16 mouse cellular contexts compared by ENCODE assay signal in the genomic region with DNA sequence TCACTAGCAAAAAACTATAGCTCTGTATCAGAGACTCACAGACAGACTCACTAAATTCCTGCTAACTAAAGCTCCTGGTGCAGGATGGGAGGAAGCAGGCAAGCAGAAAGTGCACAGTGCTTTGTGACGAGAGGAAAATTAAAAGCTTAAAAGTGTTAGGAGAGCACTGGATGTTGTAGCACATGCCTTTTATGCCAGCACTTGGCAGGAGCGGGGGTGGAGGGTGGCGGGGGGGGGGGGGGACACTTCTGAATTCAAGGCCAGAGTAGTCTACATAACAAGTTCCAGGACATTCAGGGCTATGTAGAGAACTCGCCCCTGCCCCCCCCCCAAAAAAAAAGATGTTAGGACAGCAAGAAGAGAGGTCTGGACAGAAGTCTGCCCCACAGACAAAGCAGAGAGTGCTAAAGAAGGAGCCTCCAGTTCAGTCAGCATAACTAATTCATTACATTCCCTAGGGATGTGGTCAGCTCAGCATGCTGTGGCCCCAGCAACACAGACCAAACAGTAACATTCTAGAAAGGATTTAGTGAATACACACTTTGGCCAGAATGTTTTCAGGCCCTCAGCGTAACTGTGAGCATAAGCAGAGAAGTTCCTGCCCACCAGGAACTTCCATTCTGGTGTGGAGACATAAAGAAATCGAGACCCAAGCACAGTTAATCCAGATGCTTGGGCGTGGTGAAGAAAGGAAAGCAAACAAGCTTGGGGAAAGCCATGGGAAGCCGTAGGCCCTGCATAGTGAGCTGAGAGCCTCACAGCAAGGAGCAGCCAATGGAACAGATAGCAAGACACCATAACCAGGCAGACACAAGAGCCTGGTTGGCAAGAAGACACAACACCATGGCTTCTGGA. TPM values are rescaled to one million over a fixed set of nuclear protein-coding genes. Genes with fewer than 3 reads are reported as not detected.
DNase-seq lines count a peak whose midpoint lies in the region; ATAC-seq lines count a peak whose summit lies in the region.
"Had no signal": no experiment of that assay in that cellular context is flagged by ENCODE, and none has a peak within 500 bp of the region (broad histone marks: within the 10 kb centered on the region; RNA-seq: fewer than 3 reads in every experiment).

No protein-coding gene starts in this region.

- WGBS in heart, embryonic 12.5 days = 50% methylated on average over 8 of the region's 8 CpGs
- 24% methylated on average over 6 of the region's 8 CpGs for WGBS in midbrain, embryonic 11.5 days
- 45% methylated on average over 7 of the region's 8 CpGs for WGBS in liver, embryonic 12.5 days (ENCODE audit: insufficient replicate concordance)

- H3K4me1 ChIP-seq in heart, embryonic 12.5 days (replicated peaks) = peaks cover 7% of the 10 kb centered on the region; the same call in 1 of the 2 replicates
- peaks cover 11% of the 10 kb centered on the region; the same call in 1 of the 2 replicates for H3K4me1 ChIP-seq in midbrain, embryonic 11.5 days (ENCODE audit: control insufficient read depth, insufficient read depth, low read length)
- H3K4me1 ChIP-seq in liver, embryonic 12.5 days = no peaks in the 10 kb centered on the region

- no peak overlapping the region for H3K4me3 ChIP-seq in heart, embryonic 12.5 days
- H3K4me3 ChIP-seq in midbrain, embryonic 11.5 days (ENCODE audit: low read depth, low read length) = no peak overlapping the region
- no peak overlapping the region for H3K4me3 ChIP-seq in liver, embryonic 12.5 days

- no peak for ATAC-seq in heart, embryonic 12.5 days (ENCODE audit: insufficient number of reproducible peaks, low FRiP score)
- peak; percentile 63 for ATAC-seq in midbrain, embryonic 11.5 days (ENCODE audit: low FRiP score)
- no peak for ATAC-seq in liver, embryonic 12.5 days
- ATAC-seq: CD4-positive, CD25-positive, alpha-beta regulatory T cell, adult 4 months; inflammation-experienced regulatory T-cells, adult 6 months had no signal

- H3K4me2 ChIP-seq in heart, embryonic 12.5 days = no peak overlapping the region
- H3K4me2 ChIP-seq in midbrain, embryonic 11.5 days = no peak overlapping the region
- H3K4me2 ChIP-seq in liver, embryonic 12.5 days = no peak overlapping the region

- no peaks in the 10 kb centered on the region; the same call in 1 of the 2 replicates for H3K9me3 ChIP-seq in heart, embryonic 12.5 days (replicated peaks)
- H3K9me3 ChIP-seq in midbrain, embryonic 11.5 days (ENCODE audit: control insufficient read depth, low read length) = no peaks in the 10 kb centered on the region
- no peaks in the 10 kb centered on the region for H3K9me3 ChIP-seq in liver, embryonic 12.5 days (replicated peaks)

- H3K27me3 ChIP-seq in heart, embryonic 12.5 days (replicated peaks) = no peaks in the 10 kb centered on the region
- H3K27me3 ChIP-seq in midbrain, embryonic 11.5 days (ENCODE audit: control insufficient read depth, insufficient read depth, low read length) = no peaks in the 10 kb centered on the region
- H3K27me3 ChIP-seq in liver, embryonic 12.5 days (replicated peaks) = no peaks in the 10 kb centered on the region

- DNase-seq in heart, postnatal 14 days = no peak
- peak; percentile 81 for DNase-seq in 3T3-L1 (ENCODE audit: low read depth, low spot score)
- DNase-seq in embryo, embryonic 10.5 days (ENCODE audit: low spot score) = peak; percentile 24
- peak; percentile 86 for DNase-seq in midbrain, embryonic 11.5 days (ENCODE audit: low spot score, missing footprints)
- no peak for DNase-seq in frontal cortex, postnatal 10 days (ENCODE audit: low spot score in 2 of 2)
- DNase-seq in urinary bladder, adult 18-20 months (ENCODE audit: low spot score in 2 of 2) = no peak
- DNase-seq: cerebellum, adult 9-11 months; kidney, postnatal 25 days; spleen, adult 18-20 months; thymus, postnatal 14 days had no signal

- H3K9ac ChIP-seq in heart, embryonic 12.5 days = no peak overlapping the region
- H3K9ac ChIP-seq in midbrain, embryonic 11.5 days (ENCODE audit: low read length) = no peak overlapping the region
- no peak overlapping the region for H3K9ac ChIP-seq in liver, embryonic 12.5 days

- 0 out of 2 replicates have a peak overlapping the region, but pooled peaks have one; percentile 8 for H3K27ac ChIP-seq in heart, embryonic 12.5 days (ENCODE audit: poor library complexity, severe bottlenecking)
- H3K27ac ChIP-seq in midbrain, embryonic 11.5 days (ENCODE audit: low read depth, low read length) = no peak overlapping the region
- H3K27ac ChIP-seq in liver, embryonic 12.5 days = no peak overlapping the region

- no peaks in the 10 kb centered on the region for H3K36me3 ChIP-seq in heart, embryonic 12.5 days
- no peaks in the 10 kb centered on the region for H3K36me3 ChIP-seq in midbrain, embryonic 11.5 days (ENCODE audit: control insufficient read depth, insufficient read depth, low read length)
- H3K36me3 ChIP-seq in liver, embryonic 12.5 days = no peaks in the 10 kb centered on the region

- intact Hi-C loops in heart, postnatal 14 days (cut with DNase I) = no loop called here

RNA-seq across cellular contexts. Expression of a gene that starts 4.1 kb away (rescaled TPM):
- not detected in 2 replicates for polyA plus RNA-seq in heart, embryonic 12.5 days (2016; fragmentation: Nextera tagmentation; extraction: Ambion mirVana)
- under 1 TPM in 1 of 2 experiments, not detected in 1; 0.17 TPM for total RNA-seq in heart, postnatal 14 days (2021)
- 0.08 and 0.15 TPM in 2 replicates for polyA plus RNA-seq in midbrain, embryonic 11.5 days (2014; fragmentation: Nextera tagmentation; extraction: Ambion mirVana)
- polyA plus RNA-seq in liver, embryonic 12.5 days (2016; fragmentation: Nextera tagmentation; extraction: Ambion mirVana) = not detected in 2 replicates
- total RNA-seq: megakaryocyte-erythroid progenitor cell, adult 5-6 weeks had no signal
- polyA plus RNA-seq: liver, embryonic 16.5 days had no signal

RNA-seq across cellular contexts. Expression of a gene that starts 14.0 kb away (rescaled TPM):
- 27.2 and 34.1 TPM in 2 replicates for polyA plus RNA-seq in heart, embryonic 12.5 days (2016; fragmentation: Nextera tagmentation; extraction: Ambion mirVana)
- 10 to 100 TPM; 21.1 to 23.5 TPM for total RNA-seq in heart, postnatal 14 days (2021)
- 42.1 and 50.3 TPM in 2 replicates for polyA plus RNA-seq in midbrain, embryonic 11.5 days (2014; fragmentation: Nextera tagmentation; extraction: Ambion mirVana)
- 29.8 and 31.8 TPM in 2 replicates for polyA plus RNA-seq in liver, embryonic 12.5 days (2016; fragmentation: Nextera tagmentation; extraction: Ambion mirVana)

RNA-seq across cellular contexts. Expression of a gene that starts 33.2 kb away (rescaled TPM):
- polyA plus RNA-seq in heart, embryonic 12.5 days (2016; fragmentation: Nextera tagmentation; extraction: Ambion mirVana) = 71.3 and 85.5 TPM in 2 replicates
- total RNA-seq in heart, postnatal 14 days (2021) = 100 to 1,000 TPM; 361 to 370 TPM
- 29.7 and 31.2 TPM in 2 replicates for polyA plus RNA-seq in midbrain, embryonic 11.5 days (2014; fragmentation: Nextera tagmentation; extraction: Ambion mirVana)
- polyA plus RNA-seq in liver, embryonic 12.5 days (2016; fragmentation: Nextera tagmentation; extraction: Ambion mirVana) = 28.0 and 33.4 TPM in 2 replicates

Comparison
In these comparisons a context has a peak if more than half of its experiments do, and no peak if none do; other contexts are left out.
1. DNase-seq: peak in 3T3-L1 (single experiment), embryo, embryonic 10.5 days (single experiment) and midbrain, embryonic 11.5 days (single experiment); none in heart, postnatal 14 days (0 of 2), frontal cortex, postnatal 10 days (0 of 2) and urinary bladder, adult 18-20 months (0 of 2).